Mouse (Mus musculus) midbrain, embryonic 10.5 days (tissue): ENCODE measurements around the gene Cd79a. TPM values are rescaled to one million over a fixed set of nuclear protein-coding genes. Genes with fewer than 3 reads are reported as not detected.

Source experiments
- DNase-seq: peaks from one replicate; pipeline ENCODE4 v3.0.0-alpha.2; 2017; ENCODE audit warnings: low spot score
- H3K27ac ChIP-seq: fragments of 300-500 bp; sonication (generic); replicated peaks from 2 replicates; pipeline ENCODE4 v1.5.1; 2016; ENCODE audit warnings: mild to moderate bottlenecking
- H3K27me3 ChIP-seq: fragments of 300-500 bp; sonication (generic); 2 replicates; pipeline ENCODE4 v1.6.1; 2016; ENCODE audit warnings: low read depth, mild to moderate bottlenecking; ENCODE audit not compliant: poor library complexity, severe bottlenecking
- H3K36me3 ChIP-seq: fragments of 300-500 bp; sonication (generic); 2 replicates; pipeline ENCODE4 v1.6.1; 2016; ENCODE audit warnings: mild to moderate bottlenecking, moderate library complexity
- H3K4me1 ChIP-seq: fragments of 300-500 bp; sonication (generic); 2 replicates; pipeline ENCODE4 v1.6.1; 2016
- H3K4me3 ChIP-seq: fragments of 300-500 bp; sonication (generic); 2 replicates; pipeline ENCODE4 v1.5.1; 2016; ENCODE audit warnings: mild to moderate bottlenecking, moderate library complexity
- H3K9me3 ChIP-seq: fragments of 300-500 bp; sonication (generic); replicated peaks from 2 replicates; pipeline ENCODE4 v1.6.1; 2016; ENCODE audit warnings: mild to moderate bottlenecking
- WGBS: fragments of 180-500 bp; shearing (Covaris S2); methylation state at CpG from one replicate; pipeline ENCODE4 v1.1.7; 2016; 5-methylcytosine and 5-hydroxymethylcytosine counted together
- polyA plus RNA-seq: library from polyadenylated mRNA; unstranded; fragments of >200 nt; fragmentation: Nextera tagmentation; extraction: Ambion mirVana; gene quantifications from 2 replicates; pipeline ENCODE4 v1.2.1, GENCODE M21; 2016

Gene Cd79a
- polyA plus RNA-seq, 1 experiment from 2014 or later, result 0.23 TPM

GRCm38 (mm10) chr7:24869080-24869479 lies 28.1 kb upstream of the Cd79a start:
- Histone ChIP-seq H3K27me3 (peaks cover 20% of the 10 kb centered on the region), H3K36me3 (no peaks in the 10 kb centered on the region), H3K27ac (no peak overlapping the region), H3K9me3 (0 out of 2 replicates have a peak, but pooled peaks cover 6% of the 10 kb centered on the region), H3K4me3 (no peak overlapping the region), H3K4me1 (peaks cover 11% of the 10 kb centered on the region)
- peak; percentile 13 for DNase-seq
- 62% methylated on average over 17 of the region's 17 CpGs for WGBS

DNA sequence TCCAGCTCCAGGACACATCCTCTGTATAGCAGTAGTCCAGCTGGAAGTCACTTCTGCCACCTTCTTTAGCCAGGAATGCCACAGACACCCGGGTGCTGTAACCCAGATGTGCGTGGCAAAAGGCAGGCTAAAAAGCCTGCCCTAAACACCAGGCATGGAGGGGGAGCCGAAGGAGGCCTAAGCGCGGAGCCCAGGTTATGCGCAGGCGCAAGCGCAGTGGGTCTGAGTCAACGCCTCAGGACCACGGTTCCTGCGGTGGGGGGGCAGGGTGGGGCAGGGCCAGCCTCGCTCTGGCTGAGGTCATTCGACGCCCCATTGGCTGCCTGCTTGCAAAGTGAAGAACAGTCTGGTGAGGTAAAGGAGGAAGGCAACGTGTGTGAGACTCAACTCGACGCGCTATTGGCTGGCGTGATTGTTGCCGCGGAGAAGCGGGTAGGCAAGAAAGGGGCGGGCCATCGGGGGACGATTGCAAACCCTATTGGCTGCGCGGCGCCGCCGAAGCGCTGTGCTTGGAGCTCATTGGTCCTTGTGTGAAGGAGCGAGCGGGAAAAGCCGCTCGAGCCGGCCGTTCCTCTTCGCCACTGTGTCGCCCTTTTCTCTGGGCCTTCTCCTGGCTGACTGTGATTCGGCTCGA lies 27.5 kb upstream of the Cd79a start, which contains the start of the genes Lypd4 and Dmrtc2:
Gene Lypd4 (minus strand): TSS at position 410 of the 634 bp plus-strand sequence.
Gene Dmrtc2 (plus strand): TSS at position 526 of the 634 bp plus-strand sequence.
- WGBS, result 49% methylated on average over 39 of the region's 41 CpGs
- no peak within 1 kb of the TSS for H3K27ac ChIP-seq
- peak; percentile 33 for DNase-seq
- no peaks in the 10 kb centered on the region for H3K36me3 ChIP-seq
- H3K4me1 ChIP-seq, result 0 out of 2 replicates have a peak, but pooled peaks cover 7% of the 10 kb centered on the region
- H3K9me3 ChIP-seq, result 0 out of 2 replicates have a peak, but pooled peaks cover 6% of the 10 kb centered on the region
- H3K27me3 ChIP-seq, result peaks cover 20% of the 10 kb centered on the region
- 0 out of 2 replicates have a peak within 1 kb of the TSS, but pooled peaks have one; percentile 5 for H3K4me3 ChIP-seq

- Histone ChIP-seq H3K27ac (no peak overlapping the region), H3K4me3 (no peak overlapping the region), H3K9me3 (no peaks in the 10 kb centered on the region), H3K4me1 (peaks cover 19% of the 10 kb centered on the region), H3K36me3 (no peaks in the 10 kb centered on the region), H3K27me3 (no peaks in the 10 kb centered on the region)
- WGBS, result 90% methylated on average over 3 of the region's 3 CpGs
- DNase-seq, result no peak
Measured at GRCm38 (mm10) chr7:24877588-24877987, 19.6 kb upstream of the Cd79a start.

DNA sequence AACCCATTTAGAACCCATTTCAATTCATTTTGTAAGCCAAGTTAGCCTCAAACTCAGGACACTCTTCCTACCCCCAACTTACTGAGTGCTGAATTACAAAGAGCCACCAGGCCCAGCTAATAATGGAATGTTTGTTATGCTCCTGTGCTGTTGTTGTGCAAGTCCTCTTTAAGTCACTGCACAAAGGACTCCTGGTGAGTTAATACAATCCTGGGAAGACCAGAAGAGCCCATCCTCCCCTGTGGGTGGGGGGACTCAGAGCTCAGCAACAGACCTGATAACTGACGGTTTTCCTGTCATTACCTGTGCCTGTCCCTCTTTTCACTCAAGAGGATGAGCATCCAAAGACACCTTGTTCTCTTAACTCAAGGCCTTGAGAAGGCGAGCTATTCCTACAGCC lies 17.6 kb upstream of the Cd79a start:
- H3K4me1 ChIP-seq, result peaks cover 19% of the 10 kb centered on the region
- WGBS, result 18% methylated on average over 2 of the region's 2 CpGs
- peak overlapping the region; percentile 35; the same call in 1 of the 2 replicates for H3K27ac ChIP-seq
- no peaks in the 10 kb centered on the region for H3K27me3 ChIP-seq
- no peaks in the 10 kb centered on the region for H3K36me3 ChIP-seq
- DNase-seq, result no peak
- H3K4me3 ChIP-seq, result no peak overlapping the region
- H3K9me3 ChIP-seq, result no peaks in the 10 kb centered on the region

DNA sequence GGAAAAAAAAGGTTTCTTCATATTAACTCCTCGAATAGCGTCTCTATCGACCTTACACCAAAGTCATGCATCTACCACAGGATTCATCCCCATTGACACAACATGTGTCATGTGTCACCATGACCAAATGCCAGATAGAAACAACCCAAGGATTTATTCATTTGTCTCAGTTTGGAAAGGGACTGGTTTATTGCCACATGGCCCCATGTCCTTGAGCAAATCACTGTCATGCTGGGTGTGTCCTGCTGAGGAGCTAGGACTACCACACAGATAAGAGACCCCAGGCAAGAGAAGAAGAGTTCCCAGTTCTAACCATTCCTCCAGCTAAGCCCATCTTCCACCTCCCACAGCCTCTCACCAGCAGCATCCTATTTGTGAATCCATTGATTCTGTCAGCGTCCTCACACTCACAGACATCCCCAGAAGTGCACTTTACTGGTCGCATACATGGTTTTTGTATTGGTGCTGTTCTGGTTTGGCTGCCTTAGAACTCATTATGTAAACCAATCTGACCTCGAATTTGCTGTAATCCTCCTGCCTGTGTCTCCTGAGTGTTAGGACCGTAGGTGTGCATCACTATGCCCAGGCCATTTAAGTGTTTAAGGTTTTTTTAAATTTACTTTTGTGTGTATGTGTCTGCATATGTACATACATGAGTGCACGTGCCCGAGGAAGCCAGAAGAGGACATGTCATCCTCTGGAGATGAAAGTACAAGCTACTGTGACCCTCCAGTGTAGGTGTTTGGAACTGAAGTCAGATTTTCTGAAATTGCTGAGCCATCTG lies 14.6 kb upstream of the Cd79a start:
- H3K4me3 ChIP-seq, result no peak overlapping the region
- H3K4me1 ChIP-seq, result peaks cover 35% of the 10 kb centered on the region
- H3K27ac ChIP-seq, result no peak overlapping the region
- WGBS, result 92% methylated on average over 9 of the region's 9 CpGs
- no peak for DNase-seq
- H3K27me3 ChIP-seq, result no peaks in the 10 kb centered on the region
- H3K36me3 ChIP-seq, result peaks cover 24% of the 10 kb centered on the region
- no peaks in the 10 kb centered on the region for H3K9me3 ChIP-seq

GRCm38 (mm10) chr7:24883896-24884692 lies 13.1 kb upstream of the Cd79a start, which contains the start of gene Rps19:
TSS of gene Rps19 (plus strand) at chr7:24884371.
- under 1% methylated on average over 57 of the region's 57 CpGs for WGBS

DNA sequence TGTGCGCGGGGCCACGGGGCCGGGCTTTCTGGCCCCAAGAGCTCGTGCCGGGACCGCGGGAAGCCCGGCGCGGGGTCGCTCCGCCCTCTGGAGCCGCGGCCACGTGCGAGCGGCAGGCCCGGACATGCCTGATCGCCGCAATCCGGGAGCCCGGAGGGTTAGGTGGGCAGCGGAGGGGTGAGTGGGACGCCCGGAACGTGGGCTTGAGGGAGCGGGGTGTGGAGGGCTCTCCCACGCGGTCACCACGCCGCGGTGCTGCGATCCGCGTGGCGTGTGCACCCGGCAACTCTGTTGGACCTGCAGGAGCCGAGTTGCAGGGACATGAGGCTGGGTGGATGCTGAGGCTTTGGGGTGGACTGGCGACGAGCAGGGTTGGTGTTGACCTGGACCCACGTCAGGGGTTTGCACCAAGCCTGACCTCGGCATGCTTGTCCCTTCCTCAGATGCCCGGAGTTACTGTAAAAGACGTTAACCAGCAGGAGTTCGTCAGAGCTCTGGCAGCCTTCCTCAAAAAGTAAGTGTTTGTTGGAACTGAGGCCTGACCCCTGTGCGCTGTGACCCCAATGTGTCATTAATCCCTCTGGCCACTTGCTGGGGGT lies 12.4 kb upstream of the Cd79a start:
- Histone ChIP-seq H3K27me3 (no peaks in the 10 kb centered on the region), H3K36me3 (peaks cover 46% of the 10 kb centered on the region), H3K4me3 (peak overlapping the region; percentile 99), H3K4me1 (peaks cover 39% of the 10 kb centered on the region), H3K27ac (peak overlapping the region; percentile 100), H3K9me3 (no peaks in the 10 kb centered on the region)
- DNase-seq, result no peak
- WGBS, result under 1% methylated on average over 47 of the region's 47 CpGs

More at GRCm38 (mm10) chr7:24883896-24884692, 13.1 kb upstream of the Cd79a start, which contains the start of gene Rps19:
- H3K36me3 ChIP-seq, result peaks cover 39% of the 10 kb centered on the region
- DNase-seq, result peak; percentile 98
- H3K9me3 ChIP-seq, result no peaks in the 10 kb centered on the region
- no peaks in the 10 kb centered on the region for H3K27me3 ChIP-seq
- peak within 1 kb of the TSS; percentile 100 for H3K27ac ChIP-seq
- H3K4me3 ChIP-seq, result peak within 1 kb of the TSS; percentile 99
- H3K4me1 ChIP-seq, result peaks cover 46% of the 10 kb centered on the region

- Histone ChIP-seq H3K36me3 (peaks cover 55% of the 10 kb centered on the region), H3K27ac (peak overlapping the region; percentile 100)
- WGBS, result 50% methylated on average over 12 of the region's 12 CpGs
Measured at GRCm38 (mm10) chr7:24885468-24886307, 11.5 kb upstream of the Cd79a start.

GRCm38 (mm10) chr7:24886308-24886633 lies 10.9 kb upstream of the Cd79a start:
- H3K9me3 ChIP-seq, result no peaks in the 10 kb centered on the region
- H3K27me3 ChIP-seq, result no peaks in the 10 kb centered on the region
- H3K4me1 ChIP-seq, result peaks cover 39% of the 10 kb centered on the region
- peaks cover 60% of the 10 kb centered on the region for H3K36me3 ChIP-seq
- WGBS, result 89% methylated on average over 4 of the region's 4 CpGs
- peak overlapping the region; percentile 100 for H3K27ac ChIP-seq
- H3K4me3 ChIP-seq, result peak overlapping the region; percentile 99
- no peak for DNase-seq

More at GRCm38 (mm10) chr7:24885468-24886307, 11.5 kb upstream of the Cd79a start:
- H3K9me3 ChIP-seq, result no peaks in the 10 kb centered on the region
- no peak for DNase-seq
- peaks cover 39% of the 10 kb centered on the region for H3K4me1 ChIP-seq
- H3K27me3 ChIP-seq, result no peaks in the 10 kb centered on the region
- H3K4me3 ChIP-seq, result peak overlapping the region; percentile 99

- Histone ChIP-seq H3K27ac (no peak overlapping the region), H3K9me3 (no peaks in the 10 kb centered on the region), H3K4me3 (peak overlapping the region; percentile 99; the same call in 1 of the 2 replicates), H3K27me3 (no peaks in the 10 kb centered on the region), H3K36me3 (peaks cover 61% of the 10 kb centered on the region), H3K4me1 (peaks cover 39% of the 10 kb centered on the region)
- WGBS, result 81% methylated on average over 4 of the region's 4 CpGs
- DNase-seq, result no peak
Measured at GRCm38 (mm10) chr7:24887096-24887495, 10.1 kb upstream of the Cd79a start.

- peaks cover 66% of the 10 kb centered on the region for H3K36me3 ChIP-seq
- H3K9me3 ChIP-seq, result no peaks in the 10 kb centered on the region
- H3K27me3 ChIP-seq, result no peaks in the 10 kb centered on the region
- H3K27ac ChIP-seq, result no peak overlapping the region
- DNase-seq, result no peak
- WGBS, result 86% methylated on average over 6 of the region's 6 CpGs
- H3K4me1 ChIP-seq, result peaks cover 39% of the 10 kb centered on the region
- no peak overlapping the region for H3K4me3 ChIP-seq
Measured at GRCm38 (mm10) chr7:24889431-24890220, 7.6 kb upstream of the Cd79a start.
